Mouse (Mus musculus) CH12.LX (cell line): Measurements from ENCODE around the gene Gm10681. TPM values are rescaled to one million over a fixed set of nuclear protein-coding genes. Genes with fewer than 3 reads are reported as not detected.
"Not testable (repeated sequence)": the region's sequence is repeated elsewhere in the genome, so short reads cannot be mapped to it uniquely, and the experiment has no call there.

Source experiments
- DNase-seq: peaks from one replicate; pipeline ENCODE4 v3.0.0-alpha.2; 2013; ENCODE audit errors: extremely low read depth
- H3K27ac ChIP-seq: 2 replicates; pipeline ENCODE4 v1.5.1; 2012; ENCODE audit warnings: low read depth, mild to moderate bottlenecking, control low read depth, moderate library complexity; ENCODE audit not compliant: insufficient read depth
- H3K27me3 ChIP-seq: replicated peaks from 2 replicates; pipeline ENCODE3; 2012; ENCODE audit warnings: inconsistent platforms
- H3K36me3 ChIP-seq, 2 experiments: replicated peaks in 1 of 2; 2 replicates each; pipeline versions ENCODE3 to v1.6.1; 2012; ENCODE audit warnings: inconsistent platforms in 1 of 2, low read length in 1 of 2, mild to moderate bottlenecking in 1 of 2, mixed read lengths in 1 of 2, moderate library complexity in 1 of 2; ENCODE audit not compliant: control insufficient read depth in 1 of 2, insufficient read depth in 1 of 2
- H3K4me1 ChIP-seq, 2 experiments: 2 replicates each; pipeline ENCODE4 v1.6.1; 2012; ENCODE audit warnings: inconsistent platforms in 1 of 2, moderate library complexity in 1 of 2; ENCODE audit not compliant: insufficient read depth in 2 of 2, control insufficient read depth in 1 of 2
- H3K4me2 ChIP-seq: 2 replicates; pipeline ENCODE4 v1.6.1; 2012; ENCODE audit warnings: low read depth, mild to moderate bottlenecking, control low read depth; ENCODE audit not compliant: poor library complexity, insufficient read depth, severe bottlenecking
- H3K4me3 ChIP-seq, 3 experiments: fragments of 150-350 bp in 1 of 3; sonication (generic) in 1 of 3; replicated peaks in 1 of 3; 2 replicates each; pipeline versions ENCODE3 to v1.5.1; 2011 to 2012; ENCODE audit warnings: low read depth in 2 of 3, low read length in 2 of 3, mild to moderate bottlenecking in 2 of 3, moderate library complexity in 2 of 3, control low read depth in 1 of 3, improper control_type of control experiment in 1 of 3, inconsistent platforms in 1 of 3, mixed read lengths in 1 of 3; ENCODE audit not compliant: poor library complexity in 1 of 3
- H3K79me2 ChIP-seq: replicated peaks from 2 replicates; pipeline ENCODE4 v1.6.1; 2012; ENCODE audit warnings: mild to moderate bottlenecking, moderate library complexity; ENCODE audit not compliant: control insufficient read depth, poor library complexity, insufficient read depth, severe bottlenecking; ENCODE audit errors: extremely low read depth
- H3K9ac ChIP-seq: 2 replicates; pipeline ENCODE4 v1.6.1; 2012; ENCODE audit warnings: low read depth, mild to moderate bottlenecking, control low read depth, moderate library complexity; ENCODE audit not compliant: insufficient read depth
- H3K9me3 ChIP-seq: replicated peaks from 2 replicates; pipeline ENCODE3; 2012; ENCODE audit warnings: low read length, inconsistent platforms, mixed read lengths
- IRF4 ChIP-seq: IDR thresholded peaks from 2 replicates; pipeline ENCODE4 v1.6.1; 2014; ENCODE audit warnings: low read depth, mild to moderate bottlenecking, inconsistent platforms, low read length, improper control_type of control experiment
- SIN3A ChIP-seq: IDR thresholded peaks from 2 replicates; pipeline ENCODE4 v1.6.1; 2012; ENCODE audit warnings: low read length, improper control_type of control experiment, inconsistent platforms
- dilution Hi-C: fragments of 300-500 bp; cut with MboI; formaldehyde crosslinking; loops from 2 replicates; pipeline ENCODE4 v1.14.3; 2020; ENCODE audit warnings: low sequenced_read_pairs; ENCODE audit not compliant: extremely low pct_unique_long_range_greater_than_20kb, extremely low pct_ligation_motif_present
- in situ Hi-C: fragments of 300-500 bp; cut with MboI; formaldehyde crosslinking; loops from 3 replicates; pipeline ENCODE4 v1.14.3; 2019; ENCODE audit warnings: low sequenced_read_pairs, low pct_ligation_motif_present, low pct_unique_long_range_greater_than_20kb, mixed read lengths
- polyA plus RNA-seq: library from polyadenylated mRNA; unstranded; fragments of >175 nt; gene quantifications from 2 replicates; pipeline ENCODE4 v1.2.1, GENCODE M21; 2012; ENCODE audit warnings: low read depth; ENCODE audit not compliant: insufficient read length
- total RNA-seq, 2 experiments: library from RNA; depleted of rRNA; stranded (reverse); fragments of 300-350 nt in 1 of 2; fragments of >200 nt in 1 of 2; gene quantifications; 2 replicates each; pipeline ENCODE4 v1.2.3; 2012 to 2014

The Gm10681 gene
- total and polyA plus RNA-seq, 3 experiments, result not detected

DNA sequence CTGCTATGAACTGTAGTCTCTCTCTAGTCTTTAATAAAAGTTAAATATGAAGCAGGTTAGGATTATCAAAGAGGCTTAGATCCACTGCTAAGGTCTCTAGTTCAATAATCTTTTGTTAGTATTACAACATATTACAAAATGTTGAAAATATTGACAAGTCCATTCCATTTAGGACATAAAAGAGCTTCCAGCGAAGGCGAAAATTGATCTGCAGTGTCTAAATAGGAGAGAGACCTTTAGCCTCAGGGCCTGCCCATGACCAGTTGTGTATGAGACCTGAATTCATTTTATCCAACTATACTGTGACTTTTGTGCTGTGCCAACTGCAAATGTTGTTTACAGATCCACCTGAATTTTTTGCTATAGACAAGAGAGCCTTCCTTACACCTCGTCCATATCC lies 41.0 kb upstream of the Gm10681 start:
- no peak overlapping the region for H3K27ac ChIP-seq
- in situ Hi-C loops, result no loop called here
- dilution Hi-C loops, result no loop called here
- peaks cover 4% of the 10 kb centered on the region for H3K27me3 ChIP-seq
- no peaks in the 10 kb centered on the region for H3K9me3 ChIP-seq
- TF ChIP-seq IRF4 (no peak), SIN3A (no peak)
- TF ChIP-seq, all 38 proteins: peak for 0
- DNase-seq, result no peak
- no peaks in the 10 kb centered on the region for H3K4me1 ChIP-seq
- no peak overlapping the region for H3K4me3 ChIP-seq
- no peak overlapping the region for H3K4me2 ChIP-seq
- no peaks in the 10 kb centered on the region for H3K36me3 ChIP-seq
- H3K79me2 ChIP-seq, result no peaks in the 10 kb centered on the region
- no peak overlapping the region for H3K9ac ChIP-seq

DNA sequence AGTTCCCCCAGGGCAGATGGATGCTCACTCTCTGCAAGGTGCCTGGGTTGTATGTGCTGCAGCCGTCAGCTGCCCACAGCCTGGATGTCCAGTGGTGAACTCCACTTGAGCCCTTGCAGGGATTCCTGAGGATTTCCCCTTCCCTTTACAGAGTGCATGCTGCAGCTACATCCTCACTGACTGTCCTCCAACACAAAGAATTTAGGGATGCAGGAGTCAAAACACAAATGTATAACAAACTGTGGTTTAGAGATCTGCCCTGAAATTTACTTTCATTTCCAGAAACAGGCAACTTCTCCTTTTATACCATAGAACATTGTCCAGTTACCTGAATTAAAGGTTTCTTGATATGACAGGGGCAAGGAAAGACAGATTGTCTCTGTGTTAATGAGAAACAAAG lies 28.2 kb upstream of the Gm10681 start:
- dilution Hi-C loops, H3K4me3 ChIP-seq, H3K9ac ChIP-seq, H3K4me1 ChIP-seq, DNase-seq, in situ Hi-C loops, H3K79me2 ChIP-seq, H3K27ac ChIP-seq, H3K9me3 ChIP-seq, H3K4me2 ChIP-seq, H3K36me3 ChIP-seq: not testable (repeated sequence)
- peaks cover 26% of the 10 kb centered on the region for H3K27me3 ChIP-seq

DNA sequence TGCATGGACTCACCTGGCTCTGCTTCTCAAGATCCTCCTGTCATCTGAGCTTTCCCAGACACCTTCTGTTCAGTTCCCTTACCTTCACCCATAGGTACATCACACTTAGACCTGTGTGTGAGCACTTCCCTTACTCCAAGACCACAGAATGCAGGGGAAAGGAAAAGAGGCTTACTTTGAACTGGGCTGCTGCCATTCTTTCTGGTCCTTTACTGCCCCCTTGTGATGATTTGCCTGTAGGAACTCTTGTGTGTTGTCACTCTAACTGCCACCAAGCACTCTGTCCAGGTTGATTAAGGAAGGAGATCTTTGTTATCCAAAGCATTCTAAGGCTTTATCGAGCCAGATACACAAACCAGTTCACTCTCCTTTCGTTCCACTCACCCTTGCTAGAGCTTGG lies 27.6 kb upstream of the Gm10681 start:
- H3K4me1 ChIP-seq, H3K9ac ChIP-seq, H3K4me2 ChIP-seq, H3K9me3 ChIP-seq, H3K4me3 ChIP-seq, dilution Hi-C loops, DNase-seq, H3K27ac ChIP-seq, H3K36me3 ChIP-seq, H3K79me2 ChIP-seq, in situ Hi-C loops: not testable (repeated sequence)
- H3K27me3 ChIP-seq, result peaks cover 22% of the 10 kb centered on the region

DNA sequence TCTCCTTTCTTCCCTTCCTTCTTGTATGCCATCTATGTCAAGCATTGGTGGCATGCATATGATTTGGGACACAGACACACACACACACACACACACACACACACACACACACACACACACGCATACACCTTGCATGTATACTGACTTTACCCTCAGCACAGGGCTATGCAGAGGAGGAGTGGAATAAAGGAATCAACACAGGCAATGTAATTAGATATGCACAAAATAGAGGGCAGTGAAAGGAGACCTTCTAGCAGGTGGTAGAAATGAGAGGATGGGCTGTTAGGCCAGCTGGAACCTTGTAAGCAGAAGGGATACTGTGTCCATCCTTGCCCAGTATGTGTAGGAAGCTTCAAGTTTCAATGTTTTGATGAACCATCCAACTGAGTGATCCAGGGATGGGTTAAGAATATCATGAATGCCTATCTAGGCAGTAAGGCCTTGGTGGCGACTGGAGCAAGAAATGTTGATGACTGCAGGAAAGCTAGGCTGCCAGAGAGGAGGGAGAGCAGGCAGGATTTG lies 25.9 kb upstream of the Gm10681 start:
- H3K4me1 ChIP-seq, H3K4me3 ChIP-seq, H3K4me2 ChIP-seq, H3K36me3 ChIP-seq, H3K9ac ChIP-seq, in situ Hi-C loops, H3K27ac ChIP-seq, H3K9me3 ChIP-seq, H3K79me2 ChIP-seq, dilution Hi-C loops, DNase-seq: not testable (repeated sequence)
- H3K27me3 ChIP-seq, result peaks cover 15% of the 10 kb centered on the region
